Mouse (Mus musculus): ENCODE measurements at regions not wholly inside any gene's neighbourhood (a gene's known extent, or its start where the extent isn't known, plus 50 kb on each side); places are given as distances from the start of the nearest gene placed in this dataset.
A peak's percentile ranks its signal among the peaks of the same experiment; 100 is the strongest.
"Not testable (repeated sequence)": the region's sequence is repeated elsewhere in the genome, so short reads cannot be mapped to it uniquely, and the experiment has no call there.

DNA sequence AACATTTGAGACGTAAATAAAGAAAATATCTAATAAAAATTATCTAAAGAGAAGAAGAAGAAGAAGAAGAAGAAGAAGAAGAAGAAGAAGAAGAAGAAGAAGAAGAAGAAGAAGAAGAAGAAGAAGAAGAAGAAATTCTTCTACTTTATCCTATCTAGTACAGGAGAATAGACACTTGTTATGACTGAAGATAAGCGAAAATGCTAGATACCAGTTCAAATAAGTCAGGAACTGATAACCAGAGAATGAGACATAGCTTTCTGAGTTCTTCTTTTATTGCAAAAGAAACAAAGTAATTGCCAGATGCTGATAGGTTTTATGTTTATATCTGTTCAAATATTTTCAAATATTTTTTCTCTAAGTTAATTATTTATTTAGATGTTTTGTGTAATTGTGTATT is 2144.1 kb upstream of the Pcdh17 start:
- no peak for ATAC-seq (ENCODE audit: insufficient number of reproducible peaks, low FRiP score, low TSS enrichment)

DNA sequence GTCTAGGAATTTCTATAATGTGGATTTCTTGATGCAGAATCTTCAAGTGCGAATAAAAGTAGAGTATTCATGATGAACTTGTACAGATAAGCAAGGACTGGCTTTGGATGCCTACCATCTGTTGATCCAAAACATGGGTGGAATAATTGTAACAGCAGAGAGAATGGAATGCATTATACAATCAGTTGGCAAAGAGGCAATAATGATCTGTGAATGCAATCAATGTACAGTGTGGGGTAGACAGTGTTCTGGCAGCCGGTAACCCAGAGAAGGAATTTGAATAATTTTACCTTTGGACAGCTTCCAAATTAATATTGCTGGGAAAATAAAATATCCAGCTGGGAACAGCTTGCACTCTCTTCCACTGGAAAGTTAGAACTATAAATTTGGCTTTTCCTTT is 2129.9 kb upstream of the Pcdh17 start:
- peak; percentile 56; the same call in 1 of the 2 replicates for ATAC-seq (ENCODE audit: insufficient number of reproducible peaks, low FRiP score, low TSS enrichment)

GRCm38 (mm10) chr14:82334841-82335240 is 2108.5 kb upstream of the Pcdh17 start:
- ATAC-seq (ENCODE audit: insufficient number of reproducible peaks, low FRiP score, low TSS enrichment): not testable (repeated sequence)
